Mouse (Mus musculus) ovary, adult 18-20 months (tissue): ENCODE data around the gene Pdcd2l.

ENCODE experiments used
- DNase-seq: peaks from one replicate; pipeline ENCODE4 v3.0.0; 2022; ENCODE audit warnings: low spot score, mixed read lengths

The Pdcd2l gene

GRCm38 (mm10) chr7:34196132-34197128, at the start of gene Pdcd2l:
TSS of gene Pdcd2l (minus strand) at chr7:34196661.
- DNase-seq, result peak; percentile 84

GRCm38 (mm10) chr7:34242176-34242575, 45.7 kb upstream of the Pdcd2l start:
- DNase-seq, result no peak

GRCm38 (mm10) chr7:34238086-34238485, 41.6 kb upstream of the Pdcd2l start:
- DNase-seq, result no peak

GRCm38 (mm10) chr7:34235602-34236001, 39.1 kb upstream of the Pdcd2l start:
- DNase-seq, result no peak

GRCm38 (mm10) chr7:34234610-34235561, 38.4 kb upstream of the Pdcd2l start:
- no peak for DNase-seq

- peak; percentile 99 for DNase-seq
Observed at GRCm38 (mm10) chr7:34233909-34234609, 37.6 kb upstream of the Pdcd2l start.

- DNase-seq, result no peak
Observed at GRCm38 (mm10) chr7:34232785-34233725, 36.6 kb upstream of the Pdcd2l start.

GRCm38 (mm10) chr7:34230116-34230515, 33.7 kb upstream of the Pdcd2l start, which contains the start of gene Gpi1:
TSS of gene Gpi1 (minus strand) at chr7:34230336.
- DNase-seq, result peak; percentile 78

- peak; percentile 45 for DNase-seq
Observed at GRCm38 (mm10) chr7:34229691-34230111, 33.2 kb upstream of the Pdcd2l start.

GRCm38 (mm10) chr7:34229153-34229552, 32.7 kb upstream of the Pdcd2l start:
- no peak for DNase-seq

- DNase-seq, result no peak
Observed at GRCm38 (mm10) chr7:34228641-34229040, 32.2 kb upstream of the Pdcd2l start.

- no peak for DNase-seq
Observed at GRCm38 (mm10) chr7:34226846-34227245, 30.4 kb upstream of the Pdcd2l start.

GRCm38 (mm10) chr7:34226086-34226485, 29.6 kb upstream of the Pdcd2l start:
- DNase-seq, result no peak

GRCm38 (mm10) chr7:34224308-34224707, 27.8 kb upstream of the Pdcd2l start:
- no peak for DNase-seq

GRCm38 (mm10) chr7:34222340-34222739, 25.9 kb upstream of the Pdcd2l start:
- DNase-seq, result no peak

- no peak for DNase-seq
Observed at GRCm38 (mm10) chr7:34221594-34222250, 25.3 kb upstream of the Pdcd2l start.

- no peak for DNase-seq
Observed at GRCm38 (mm10) chr7:34218496-34218895, 22.0 kb upstream of the Pdcd2l start.

- no peak for DNase-seq
Observed at GRCm38 (mm10) chr7:34216474-34216873, 20.0 kb upstream of the Pdcd2l start.

- DNase-seq, result no peak
Observed at GRCm38 (mm10) chr7:34215481-34215880, 19.0 kb upstream of the Pdcd2l start.

GRCm38 (mm10) chr7:34214644-34215043, 18.2 kb upstream of the Pdcd2l start:
- no peak for DNase-seq
